Mouse (Mus musculus) naive thymus-derived CD4-positive, alpha-beta T cell, adult 2 months (primary cell): ENCODE data around the gene Wdr81.
A peak's percentile ranks its signal among the peaks of the same experiment; 100 is the strongest.

Experiments used
- DNase-seq: peaks from one replicate; pipeline ENCODE4 v3.0.0-alpha.2; 2011; ENCODE audit warnings: low read depth

Wdr81 gene

GRCm38 (mm10) chr11:75453991-75454930, at the start of gene Wdr81:
Gene Wdr81 (minus strand): TSS chr11:75454717.
- DNase-seq: peak; percentile 88

GRCm38 (mm10) chr11:75498126-75498525, 43.6 kb upstream of the Wdr81 start:
- no peak for DNase-seq

- no peak for DNase-seq
Observed at GRCm38 (mm10) chr11:75494296-75495049, 40.0 kb upstream of the Wdr81 start.

DNA sequence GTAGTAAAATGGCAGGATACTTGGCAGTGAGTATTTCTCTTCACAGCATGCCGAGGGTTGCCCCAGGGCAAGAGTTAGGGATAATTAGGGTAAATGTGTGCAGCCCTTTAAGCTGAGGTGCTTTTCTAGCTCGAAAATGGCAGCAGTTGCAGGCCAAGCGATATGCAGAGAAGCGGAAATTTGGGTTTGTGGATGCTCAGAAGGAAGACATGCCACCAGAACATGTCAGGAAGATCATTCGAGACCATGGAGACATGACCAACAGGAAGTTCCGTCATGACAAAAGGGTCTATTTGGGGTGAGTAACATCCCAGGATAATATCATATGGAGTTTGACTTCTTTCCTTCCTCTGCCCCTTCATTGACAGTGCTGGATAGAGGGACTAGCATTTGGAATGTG, 33.0 kb upstream of the Wdr81 start:
- DNase-seq: no peak

GRCm38 (mm10) chr11:75486601-75487285, 32.2 kb upstream of the Wdr81 start, which contains the start of gene Prpf8:
Gene Prpf8 (plus strand): TSS chr11:75486816.
- DNase-seq: peak; percentile 98

GRCm38 (mm10) chr11:75486192-75486591, 31.7 kb upstream of the Wdr81 start:
- no peak for DNase-seq

DNA sequence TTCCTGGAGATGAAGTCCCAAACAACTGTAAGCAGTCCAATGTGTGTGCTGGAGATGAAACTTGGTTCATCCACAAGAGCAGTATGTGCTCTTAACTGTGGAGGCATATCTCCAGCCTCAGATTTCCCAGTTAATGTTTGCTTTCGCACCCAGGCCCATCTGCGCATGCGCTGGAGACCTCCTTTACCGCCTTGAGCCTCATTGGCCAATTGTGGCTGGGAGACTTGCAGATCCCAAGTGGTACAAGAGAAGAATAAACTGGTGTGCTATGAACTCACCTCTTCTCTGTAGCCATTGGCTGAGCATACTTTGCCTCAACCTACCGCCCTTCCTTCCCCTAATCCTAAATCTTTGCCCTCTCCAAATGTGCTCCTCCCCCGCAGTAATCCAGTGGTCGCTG, 18.9 kb upstream of the Wdr81 start:
- no peak for DNase-seq

DNA sequence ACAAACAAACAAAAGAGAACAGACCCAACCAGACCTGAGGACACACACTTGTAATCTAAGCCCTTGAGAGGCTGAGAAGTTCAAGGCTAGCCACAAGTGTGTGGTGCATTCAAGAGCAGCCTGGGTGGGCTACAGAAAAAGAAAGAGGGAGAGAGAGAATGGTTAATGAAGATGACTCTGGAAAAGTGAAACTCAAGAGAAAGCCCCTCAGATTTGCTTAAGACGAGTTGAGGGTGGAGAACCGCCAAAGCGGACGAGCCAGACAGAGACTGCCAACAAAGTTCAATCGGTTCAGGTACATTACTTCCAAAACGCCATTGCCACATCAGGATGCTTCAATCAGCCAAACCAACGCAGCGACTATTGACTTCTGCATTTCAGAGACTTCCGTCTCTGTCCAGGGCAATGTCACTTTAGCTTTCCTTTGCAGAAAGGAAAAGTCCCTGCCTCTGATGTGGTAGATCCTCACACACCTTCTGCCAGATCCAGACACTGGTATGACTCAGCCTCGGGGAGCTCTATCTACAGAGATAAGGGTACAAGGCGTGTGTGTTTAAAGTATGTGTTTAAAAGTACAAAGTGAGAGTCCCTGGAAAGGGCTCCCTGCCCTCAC, 18.1 kb upstream of the Wdr81 start:
- peak; percentile 71 for DNase-seq

DNA sequence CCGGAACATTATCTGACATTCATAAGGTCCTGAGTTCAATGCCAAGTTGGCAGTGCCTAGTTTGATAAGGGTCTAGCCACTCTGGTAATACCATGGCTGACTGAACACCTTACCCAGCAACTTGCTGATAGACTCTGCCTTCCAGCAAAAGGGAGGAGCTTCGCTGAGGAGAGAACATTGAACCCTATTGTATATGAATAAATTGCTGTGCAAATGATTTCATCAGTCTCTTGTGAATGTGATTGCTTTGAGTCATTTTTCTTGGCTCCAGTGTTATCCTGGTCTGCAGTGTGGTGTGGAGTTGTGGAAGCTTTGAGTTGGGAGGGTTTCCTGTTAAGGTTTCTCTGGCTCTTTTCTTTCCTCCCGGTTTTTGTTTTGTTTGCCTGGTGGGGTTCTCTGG, 16.2 kb upstream of the Wdr81 start:
- DNase-seq: no peak

- no peak for DNase-seq
Observed at GRCm38 (mm10) chr11:75469261-75469660, 14.7 kb upstream of the Wdr81 start.

DNA sequence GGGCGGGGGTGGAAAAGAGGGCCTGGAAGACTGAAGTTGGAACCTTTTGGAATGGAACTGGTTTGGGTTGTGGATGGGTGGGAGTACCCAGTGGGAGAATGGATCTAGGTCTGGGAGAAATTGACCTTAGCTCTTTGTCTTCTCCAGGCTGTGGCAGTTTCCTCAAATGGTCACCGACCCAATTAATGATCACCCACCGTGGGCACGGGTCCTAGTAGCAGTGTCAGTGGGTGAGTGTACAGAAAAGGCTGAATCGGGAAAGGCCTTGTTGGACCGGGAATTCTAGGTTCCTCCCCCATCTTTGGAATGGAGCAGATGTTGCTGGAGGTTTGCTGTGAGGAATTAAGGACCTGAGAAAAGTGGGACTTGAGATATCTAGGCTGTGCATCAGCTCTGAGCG, 13.9 kb upstream of the Wdr81 start:
- no peak for DNase-seq

GRCm38 (mm10) chr11:75467512-75468215, 13.1 kb upstream of the Wdr81 start:
- peak; percentile 35 for DNase-seq

GRCm38 (mm10) chr11:75466731-75467505, 12.4 kb upstream of the Wdr81 start:
- DNase-seq: peak; percentile 47

DNA sequence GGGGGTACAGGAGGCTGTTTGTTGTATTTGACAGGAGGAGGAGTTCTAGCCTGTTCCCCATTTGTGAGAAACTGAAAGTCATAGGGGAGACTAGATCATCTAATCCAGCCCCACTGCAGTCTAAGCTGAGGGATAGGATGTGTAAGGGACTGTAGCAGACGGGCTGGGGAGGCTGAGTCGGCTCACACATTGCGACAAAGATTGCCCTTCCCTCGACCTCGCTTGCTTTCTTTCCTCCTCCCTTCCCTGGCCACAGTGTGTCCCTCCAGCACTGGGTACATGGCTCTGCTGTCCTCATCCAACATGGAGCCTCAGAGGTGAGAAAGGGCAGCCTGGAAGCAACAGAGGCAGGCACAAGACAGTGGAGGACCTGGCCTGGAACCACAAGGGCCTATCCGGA, 10.5 kb upstream of the Wdr81 start:
- DNase-seq: no peak

DNA sequence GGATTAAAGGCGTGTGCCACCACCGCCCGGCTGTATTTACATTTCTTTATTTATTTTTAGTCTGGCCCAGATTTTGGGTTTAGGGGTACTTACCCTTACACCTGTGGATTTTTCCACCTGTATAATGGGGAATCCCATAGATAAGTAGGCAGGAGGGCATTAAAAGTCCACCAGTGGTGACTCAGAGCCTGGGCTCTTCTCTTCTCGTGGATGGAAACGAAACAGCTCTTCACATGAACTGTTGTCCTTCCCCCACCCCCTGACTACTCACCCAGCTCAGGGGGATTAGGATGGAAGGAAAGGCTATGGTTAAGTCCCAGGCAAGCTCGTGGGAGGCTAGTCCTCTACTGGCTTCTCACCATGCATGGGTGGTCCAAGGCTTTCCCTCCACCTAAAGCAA, 9.9 kb upstream of the Wdr81 start:
- no peak for DNase-seq

DNA sequence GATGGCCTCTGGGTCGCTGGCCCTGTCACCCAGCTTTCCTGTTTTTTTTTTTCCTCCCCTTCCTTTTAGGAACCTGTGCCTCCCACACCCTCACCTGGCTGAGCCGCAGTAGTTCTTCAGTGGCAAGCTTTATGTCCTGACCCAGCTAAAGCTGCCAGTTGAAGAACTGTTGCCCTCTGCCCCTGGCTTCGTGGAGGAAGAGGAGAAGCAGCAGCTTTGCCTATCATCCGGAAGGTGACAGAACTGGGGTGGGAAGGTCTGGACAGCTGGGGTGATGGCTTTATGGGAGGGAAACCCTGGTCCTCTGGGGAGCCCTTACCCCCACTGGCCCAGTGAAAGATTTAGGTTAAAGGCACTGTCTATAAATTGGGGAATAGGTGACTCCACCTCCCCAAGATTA, 9.1 kb upstream of the Wdr81 start:
- no peak for DNase-seq

- DNase-seq: peak; percentile 28
Observed at GRCm38 (mm10) chr11:75462865-75463336, 8.4 kb upstream of the Wdr81 start.

- peak; percentile 53 for DNase-seq
Observed at GRCm38 (mm10) chr11:75462253-75462783, 7.8 kb upstream of the Wdr81 start.

- DNase-seq: no peak
Observed at GRCm38 (mm10) chr11:75461743-75462252, 7.3 kb upstream of the Wdr81 start.
